Mouse (Mus musculus): ENCODE data around the gene Serpinb6c. TPM values are rescaled to one million over a fixed set of nuclear protein-coding genes. Genes with fewer than 3 reads are reported as not detected.

The Serpinb6c gene
- not detected for polyA plus RNA-seq (2015; fragmentation: Illumina TruSeq; extraction: RNeasy Lipid Tissue Mini Kit (QIAGEN cat#74804); ENCODE audit: insufficient read depth, low read depth, low replicate concordance)

DNA sequence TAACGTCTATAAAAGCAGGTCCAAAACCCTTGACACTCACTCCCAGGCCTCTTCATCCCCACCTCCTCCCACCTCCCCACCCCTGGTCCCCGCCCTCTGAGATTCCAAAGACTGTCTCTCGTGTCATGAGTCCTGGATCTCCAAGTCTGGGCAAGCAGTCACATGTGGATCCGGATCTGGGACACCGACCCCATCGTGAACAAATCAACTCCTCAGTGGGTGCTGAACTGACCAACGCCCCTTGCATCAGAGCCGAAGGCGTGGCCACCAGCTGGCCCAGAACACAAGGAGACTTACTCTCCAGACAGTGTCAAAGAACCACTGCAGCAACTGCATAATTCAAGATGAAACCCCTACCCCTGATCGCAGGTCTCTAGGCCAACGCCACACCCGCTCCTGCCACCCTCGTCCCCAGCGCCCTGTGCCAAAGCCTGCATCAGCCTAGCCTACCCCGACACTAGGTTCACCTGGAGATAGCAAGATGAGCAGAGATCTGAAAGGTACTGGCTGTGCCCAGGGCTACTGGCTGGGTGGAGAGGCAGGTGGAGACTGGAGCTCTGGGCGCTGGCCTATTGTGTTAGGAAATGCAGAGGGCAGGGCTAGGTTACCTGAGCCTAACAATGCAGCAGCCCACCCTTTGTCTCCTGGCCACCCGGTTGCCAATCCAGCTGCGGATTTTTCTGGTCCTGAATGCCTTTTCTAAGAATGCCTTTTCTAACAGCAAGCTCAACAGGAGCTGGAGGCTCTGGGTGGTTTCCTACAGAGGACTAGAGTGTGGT, at the start of gene Serpinb6c:
TSS of gene Serpinb6c (minus strand) at position 533 of the 779 bp plus-strand sequence.

DNA sequence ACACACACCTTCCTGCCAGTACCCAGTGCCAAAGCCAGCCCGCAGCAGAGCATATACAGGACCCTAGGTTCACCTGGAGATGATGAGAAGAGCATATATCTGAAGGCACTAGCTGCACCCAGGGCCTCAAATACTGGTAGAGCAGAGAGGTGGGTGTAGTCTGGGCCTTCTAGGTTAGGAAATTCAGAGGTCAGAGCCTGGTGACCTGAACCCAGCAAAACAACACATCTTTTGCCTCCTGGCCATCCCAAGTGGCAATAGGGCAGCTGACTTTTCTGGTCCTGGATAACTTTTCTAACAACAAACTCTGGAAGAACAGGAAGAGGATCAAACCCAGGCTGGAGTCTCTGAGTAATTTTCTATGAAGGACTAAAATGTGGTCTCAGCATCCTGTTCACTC, 62.2 kb downstream of the Serpinb6c start, which contains the start of gene Serpinb6e:
TSS of gene Serpinb6e (minus strand) at position 101 of the 400 bp plus-strand sequence.

Other genes with a start within 250 kb of the Serpinb6c start
- gene Serpinb6d, start 244.3 kb downstream of the Serpinb6c start, polyA plus RNA-seq (2015; fragmentation: Illumina TruSeq; extraction: RNeasy Lipid Tissue Mini Kit (QIAGEN cat#74804); ENCODE audit: insufficient read depth, low read depth, low replicate concordance), result not detected
- gene Serpinb6e, start 62.3 kb downstream of the Serpinb6c start, polyA plus RNA-seq (2015; fragmentation: Illumina TruSeq; extraction: RNeasy Lipid Tissue Mini Kit (QIAGEN cat#74804); ENCODE audit: insufficient read depth, low read depth, low replicate concordance), result not detected
- 3.2 TPM for gene Nqo2, start 59.0 kb upstream of the Serpinb6c start, polyA plus RNA-seq (2015; fragmentation: Illumina TruSeq; extraction: RNeasy Lipid Tissue Mini Kit (QIAGEN cat#74804); ENCODE audit: insufficient read depth, low read depth, low replicate concordance)
- 3.5 TPM for gene Ripk1, start 96.7 kb upstream of the Serpinb6c start, polyA plus RNA-seq (2015; fragmentation: Illumina TruSeq; extraction: RNeasy Lipid Tissue Mini Kit (QIAGEN cat#74804); ENCODE audit: insufficient read depth, low read depth, low replicate concordance)
- gene Serpinb6a, start 97.1 kb upstream of the Serpinb6c start, polyA plus RNA-seq (2015; fragmentation: Illumina TruSeq; extraction: RNeasy Lipid Tissue Mini Kit (QIAGEN cat#74804); ENCODE audit: insufficient read depth, low read depth, low replicate concordance), result 46.3 TPM
- gene Bphl, start 131.9 kb upstream of the Serpinb6c start, polyA plus RNA-seq (2015; fragmentation: Illumina TruSeq; extraction: RNeasy Lipid Tissue Mini Kit (QIAGEN cat#74804); ENCODE audit: insufficient read depth, low read depth, low replicate concordance), result 16.4 TPM
- gene Tubb2a, start 172.3 kb upstream of the Serpinb6c start, polyA plus RNA-seq (2015; fragmentation: Illumina TruSeq; extraction: RNeasy Lipid Tissue Mini Kit (QIAGEN cat#74804); ENCODE audit: insufficient read depth, low read depth, low replicate concordance), result 22.5 TPM
- gene Tubb2b, start 224.8 kb upstream of the Serpinb6c start, polyA plus RNA-seq (2015; fragmentation: Illumina TruSeq; extraction: RNeasy Lipid Tissue Mini Kit (QIAGEN cat#74804); ENCODE audit: insufficient read depth, low read depth, low replicate concordance), result 7.3 TPM